Mouse (Mus musculus): ENCODE measurements around the gene Prrt1. TPM values are rescaled to one million over a fixed set of nuclear protein-coding genes. Genes with fewer than 3 reads are reported as not detected.

Gene Prrt1
- not detected for polyA plus RNA-seq (2014; fragmentation: Illumina TruSeq; extraction: RNeasy Lipid Tissue Mini Kit (QIAGEN cat#74804); ENCODE audit: low read depth, low replicate concordance)

DNA sequence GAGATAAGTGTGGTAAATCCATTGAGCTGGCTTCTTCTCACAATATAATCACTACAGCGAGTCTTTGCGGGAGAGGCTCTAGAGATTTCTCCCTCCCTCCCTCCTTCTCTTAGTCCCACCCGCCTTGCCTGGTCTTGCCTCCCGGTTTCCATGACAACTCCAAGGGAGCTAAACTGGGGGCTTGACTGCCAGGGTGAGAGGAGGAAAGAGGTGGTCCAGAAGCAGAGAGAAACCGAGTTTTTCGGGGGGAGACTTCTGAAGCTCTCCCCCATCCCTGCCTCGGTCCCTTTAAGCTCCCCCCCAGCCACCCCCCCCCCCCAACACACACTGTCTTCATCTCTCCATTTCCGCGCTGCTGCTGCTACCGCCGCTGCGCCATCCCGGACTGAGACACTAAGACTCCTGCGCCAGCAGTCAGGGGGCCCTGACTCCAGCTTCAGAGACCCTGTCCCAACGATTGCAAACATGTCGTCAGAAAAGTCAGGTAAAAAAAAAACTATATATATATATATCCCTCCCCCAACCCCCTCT, at the start of gene Prrt1:
Gene Prrt1, plus strand, starts transcription at position 313 of the 531 bp plus-strand sequence.

GRCm38 (mm10) chr17:34589681-34590101, 39.6 kb upstream of the Prrt1 start, which contains the start of gene Gpsm3:
Gene Gpsm3, plus strand, starts transcription at chr17:34589806.

DNA sequence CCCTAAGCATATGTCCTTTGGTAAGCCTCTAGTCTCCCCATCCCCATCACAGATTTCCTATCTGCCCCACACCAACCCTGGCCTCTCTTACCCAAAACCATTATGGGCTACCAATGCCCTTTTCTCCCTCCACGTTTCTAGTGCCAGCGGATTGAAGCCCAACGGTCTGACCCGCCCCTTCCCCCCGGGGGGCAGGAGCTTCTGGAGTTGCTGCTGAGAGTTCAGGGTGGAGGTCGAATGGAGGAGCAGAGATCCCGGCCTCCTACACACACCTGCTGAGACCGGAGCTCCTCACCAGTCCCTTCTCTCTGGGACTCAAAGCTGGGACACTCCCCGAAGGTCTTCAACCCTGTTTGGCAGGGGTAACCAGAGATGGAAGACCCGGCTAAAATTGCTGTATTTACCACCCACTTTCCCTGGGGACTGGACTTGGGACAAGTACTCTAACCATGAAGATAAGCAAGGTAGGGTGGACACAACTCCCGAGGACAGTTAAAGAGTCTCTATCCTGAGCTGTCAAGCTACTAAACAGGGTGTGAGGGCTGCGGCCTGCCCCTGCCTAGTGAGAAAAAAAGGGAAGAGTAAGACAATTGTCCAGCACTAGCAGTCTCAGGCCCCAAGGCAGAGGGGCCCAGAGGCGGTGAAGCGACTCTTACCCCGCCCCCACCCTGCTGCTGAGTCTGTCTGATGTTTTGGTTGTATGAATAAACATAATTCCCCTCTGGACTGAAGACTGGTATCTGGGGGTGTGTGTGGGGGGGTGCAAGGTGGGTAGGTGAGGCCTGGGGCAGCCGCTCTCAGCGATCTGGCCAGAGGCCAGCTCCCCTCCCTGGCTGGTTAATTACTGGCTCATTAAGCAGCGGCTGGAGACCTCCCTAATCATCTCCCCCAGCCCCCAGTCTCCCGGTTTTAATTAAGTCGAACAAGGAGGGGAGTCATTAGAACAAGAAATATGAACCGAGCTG, 38.0 kb upstream of the Prrt1 start, which contains the start of gene Pbx2:
Gene Pbx2, plus strand, starts transcription at position 238 of the 965 bp plus-strand sequence.

DNA sequence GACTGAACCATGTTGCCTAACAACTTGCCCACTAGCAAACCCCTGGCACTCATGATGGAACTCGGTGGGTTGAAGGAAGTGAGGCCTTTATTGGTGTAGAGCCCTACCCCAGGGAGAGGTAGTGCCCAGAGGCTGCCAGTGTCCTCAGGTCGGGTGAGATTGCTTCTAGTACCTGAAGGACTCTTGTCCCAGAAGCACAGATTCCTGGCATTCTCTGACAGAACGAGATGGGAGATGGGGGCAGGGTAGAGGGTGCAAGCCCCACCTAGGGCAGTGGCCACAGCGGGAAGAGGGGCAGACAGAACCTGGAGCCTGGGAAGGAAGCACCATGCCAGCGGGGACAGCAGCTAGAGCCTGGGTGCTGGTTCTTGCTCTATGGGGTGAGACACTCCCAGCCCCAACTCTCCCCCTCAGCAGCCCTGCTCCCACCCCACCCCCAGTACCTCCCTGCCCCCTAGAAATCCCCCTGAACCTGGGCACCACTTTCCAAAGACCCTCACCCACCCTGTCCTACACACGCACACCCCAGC, 31.7 kb upstream of the Prrt1 start, which contains the start of gene Ager:
Gene Ager, plus strand, starts transcription at position 297 of the 530 bp plus-strand sequence.

DNA sequence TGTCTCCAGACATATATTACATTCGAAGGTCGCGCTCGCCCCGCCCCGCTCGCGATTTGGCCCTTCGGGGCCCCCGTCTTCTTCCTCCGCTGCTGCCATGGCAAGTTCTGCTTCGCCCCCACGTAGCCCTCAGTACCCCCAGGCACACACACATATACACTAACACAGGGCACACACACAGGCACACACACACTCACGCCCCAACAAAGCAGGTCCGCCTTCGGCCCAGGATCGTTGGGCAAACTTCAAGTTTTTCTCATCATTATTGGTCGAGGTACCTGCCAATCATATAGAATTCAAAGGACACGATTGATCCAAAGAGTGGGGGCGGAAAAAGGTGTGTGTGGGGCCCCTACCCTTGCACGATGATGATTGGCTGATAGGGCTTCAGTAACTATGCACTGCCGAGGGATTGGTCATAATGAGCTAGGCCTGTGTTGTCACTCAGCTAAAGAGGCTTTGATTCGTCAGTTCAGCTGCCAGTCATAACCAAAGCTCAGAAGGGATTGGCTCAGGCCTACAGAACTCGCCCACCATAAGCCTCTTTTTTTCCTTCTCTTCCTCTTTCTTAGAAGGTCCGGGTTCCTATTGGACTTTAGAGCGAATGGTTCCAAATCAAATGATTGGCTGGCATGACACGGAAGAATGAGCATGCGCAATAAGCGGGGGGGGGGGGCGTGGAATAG, 25.8 kb upstream of the Prrt1 start, which contains the start of gene Rnf5:
Gene Rnf5, minus strand, starts transcription at position 316 of the 686 bp plus-strand sequence.

DNA sequence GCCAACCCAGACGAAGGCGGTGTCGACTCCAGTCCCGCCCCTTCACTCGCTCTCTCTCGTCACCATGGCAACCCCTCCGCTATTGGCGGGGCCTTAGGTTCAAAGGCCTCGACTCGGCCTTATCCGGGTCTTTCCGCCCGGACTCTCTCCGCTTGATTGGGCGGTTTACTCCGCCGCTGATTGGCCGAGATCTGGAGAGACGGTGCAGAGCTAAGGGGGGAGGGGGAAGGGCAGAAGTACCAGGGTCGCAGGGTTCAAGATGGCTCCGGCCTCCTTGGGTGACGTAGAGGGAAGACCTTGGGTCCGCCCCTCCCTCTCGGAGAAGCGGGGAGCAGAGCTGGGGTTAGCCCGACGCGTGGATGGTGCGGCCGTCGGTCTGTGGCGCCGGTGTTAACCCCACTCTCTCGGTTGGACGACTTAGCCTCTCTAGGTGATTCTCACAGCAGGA, 25.2 kb upstream of the Prrt1 start, which contains the start of gene Agpat1:
Gene Agpat1, plus strand, starts transcription at position 202 of the 448 bp plus-strand sequence.

GRCm38 (mm10) chr17:34615871-34616270, 13.5 kb upstream of the Prrt1 start, which contains the start of gene Egfl8:
Gene Egfl8, minus strand, starts transcription at chr17:34615971.

GRCm38 (mm10) chr17:34627943-34628643, 1.2 kb upstream of the Prrt1 start, which contains the start of gene Ppt2:
Gene Ppt2, minus strand, starts transcription at chr17:34628510.

DNA sequence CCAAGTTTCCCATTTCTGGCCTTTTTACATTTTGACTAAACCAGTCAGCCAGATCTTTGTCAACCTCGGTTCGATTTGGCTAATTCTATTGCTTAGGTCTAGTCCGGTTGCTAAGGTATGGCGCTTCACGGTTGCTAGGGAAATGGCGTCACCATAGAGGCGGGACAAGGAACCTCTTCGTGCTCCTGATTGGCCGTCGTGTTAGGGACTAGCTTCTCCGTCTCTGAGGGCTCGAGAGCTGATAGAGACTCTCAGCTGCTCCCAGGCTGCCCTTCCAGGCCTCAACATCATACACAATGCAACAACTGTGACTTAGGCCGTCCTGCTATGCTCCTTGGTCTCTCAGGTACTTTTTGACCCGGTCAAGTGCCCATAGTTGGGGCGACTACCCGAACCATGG, 15.3 kb downstream of the Prrt1 start, which contains the start of gene Fkbpl:
Gene Fkbpl, plus strand, starts transcription at position 157 of the 400 bp plus-strand sequence.

GRCm38 (mm10) chr17:34646906-34647787, 17.8 kb downstream of the Prrt1 start, which contains the start of gene Atf6b:
Gene Atf6b, plus strand, starts transcription at chr17:34647146.

GRCm38 (mm10) chr17:34670235-34670634, 40.9 kb downstream of the Prrt1 start, which contains the start of gene Tnxb:
Gene Tnxb, plus strand, starts transcription at chr17:34670535.

Other genes starting within 250 kb of the Prrt1 start
- not detected for gene BC051142, start 230.7 kb upstream of the Prrt1 start, polyA plus RNA-seq (2014; fragmentation: Illumina TruSeq; extraction: RNeasy Lipid Tissue Mini Kit (QIAGEN cat#74804); ENCODE audit: low read depth, low replicate concordance)
- not detected for gene Btnl4, start 152.2 kb upstream of the Prrt1 start, polyA plus RNA-seq (2014; fragmentation: Illumina TruSeq; extraction: RNeasy Lipid Tissue Mini Kit (QIAGEN cat#74804); ENCODE audit: low read depth, low replicate concordance)
- gene Btnl6, start 112.2 kb upstream of the Prrt1 start, polyA plus RNA-seq (2014; fragmentation: Illumina TruSeq; extraction: RNeasy Lipid Tissue Mini Kit (QIAGEN cat#74804); ENCODE audit: low read depth, low replicate concordance) = not detected
- 0.16 TPM for gene Notch4, start 65.3 kb upstream of the Prrt1 start, polyA plus RNA-seq (2014; fragmentation: Illumina TruSeq; extraction: RNeasy Lipid Tissue Mini Kit (QIAGEN cat#74804); ENCODE audit: low read depth, low replicate concordance)
- 0.61 TPM for gene Gpsm3, start 39.7 kb upstream of the Prrt1 start, polyA plus RNA-seq (2014; fragmentation: Illumina TruSeq; extraction: RNeasy Lipid Tissue Mini Kit (QIAGEN cat#74804); ENCODE audit: low read depth, low replicate concordance)
- gene Pbx2, start 38.3 kb upstream of the Prrt1 start, polyA plus RNA-seq (2014; fragmentation: Illumina TruSeq; extraction: RNeasy Lipid Tissue Mini Kit (QIAGEN cat#74804); ENCODE audit: low read depth, low replicate concordance) = 5.3 TPM
- not detected for gene Ager, start 31.7 kb upstream of the Prrt1 start, polyA plus RNA-seq (2014; fragmentation: Illumina TruSeq; extraction: RNeasy Lipid Tissue Mini Kit (QIAGEN cat#74804); ENCODE audit: low read depth, low replicate concordance)
- 45.1 TPM for gene Rnf5, start 25.8 kb upstream of the Prrt1 start, polyA plus RNA-seq (2014; fragmentation: Illumina TruSeq; extraction: RNeasy Lipid Tissue Mini Kit (QIAGEN cat#74804); ENCODE audit: low read depth, low replicate concordance)
- 0.72 TPM for gene Agpat1, start 25.3 kb upstream of the Prrt1 start, polyA plus RNA-seq (2014; fragmentation: Illumina TruSeq; extraction: RNeasy Lipid Tissue Mini Kit (QIAGEN cat#74804); ENCODE audit: low read depth, low replicate concordance)
- not detected for gene Egfl8, start 13.6 kb upstream of the Prrt1 start, polyA plus RNA-seq (2014; fragmentation: Illumina TruSeq; extraction: RNeasy Lipid Tissue Mini Kit (QIAGEN cat#74804); ENCODE audit: low read depth, low replicate concordance)
- 7.0 TPM for gene Ppt2, start 1.0 kb upstream of the Prrt1 start, polyA plus RNA-seq (2014; fragmentation: Illumina TruSeq; extraction: RNeasy Lipid Tissue Mini Kit (QIAGEN cat#74804); ENCODE audit: low read depth, low replicate concordance)
- 1.9 TPM for gene Fkbpl, start 15.2 kb downstream of the Prrt1 start, polyA plus RNA-seq (2014; fragmentation: Illumina TruSeq; extraction: RNeasy Lipid Tissue Mini Kit (QIAGEN cat#74804); ENCODE audit: low read depth, low replicate concordance)
- 1.9 TPM for gene Atf6b, start 17.6 kb downstream of the Prrt1 start, polyA plus RNA-seq (2014; fragmentation: Illumina TruSeq; extraction: RNeasy Lipid Tissue Mini Kit (QIAGEN cat#74804); ENCODE audit: low read depth, low replicate concordance)
- 0.03 TPM for gene Tnxb, start 41.0 kb downstream of the Prrt1 start, polyA plus RNA-seq (2014; fragmentation: Illumina TruSeq; extraction: RNeasy Lipid Tissue Mini Kit (QIAGEN cat#74804); ENCODE audit: low read depth, low replicate concordance)
- 80.2 TPM for gene C4b, start 114.3 kb downstream of the Prrt1 start, polyA plus RNA-seq (2014; fragmentation: Illumina TruSeq; extraction: RNeasy Lipid Tissue Mini Kit (QIAGEN cat#74804); ENCODE audit: low read depth, low replicate concordance)
- gene Cyp21a1, start 175.0 kb downstream of the Prrt1 start, polyA plus RNA-seq (2014; fragmentation: Illumina TruSeq; extraction: RNeasy Lipid Tissue Mini Kit (QIAGEN cat#74804); ENCODE audit: low read depth, low replicate concordance) = not detected
- 3.5 TPM for gene Stk19, start 207.4 kb downstream of the Prrt1 start, polyA plus RNA-seq (2014; fragmentation: Illumina TruSeq; extraction: RNeasy Lipid Tissue Mini Kit (QIAGEN cat#74804); ENCODE audit: low read depth, low replicate concordance)
- gene Dxo, start 207.5 kb downstream of the Prrt1 start, polyA plus RNA-seq (2014; fragmentation: Illumina TruSeq; extraction: RNeasy Lipid Tissue Mini Kit (QIAGEN cat#74804); ENCODE audit: low read depth, low replicate concordance) = 3.6 TPM
- gene Skiv2l, start 220.7 kb downstream of the Prrt1 start, polyA plus RNA-seq (2014; fragmentation: Illumina TruSeq; extraction: RNeasy Lipid Tissue Mini Kit (QIAGEN cat#74804); ENCODE audit: low read depth, low replicate concordance) = 3.2 TPM
- 1.5 TPM for gene Nelfe, start 220.9 kb downstream of the Prrt1 start, polyA plus RNA-seq (2014; fragmentation: Illumina TruSeq; extraction: RNeasy Lipid Tissue Mini Kit (QIAGEN cat#74804); ENCODE audit: low read depth, low replicate concordance)
- gene Cfb, start 233.0 kb downstream of the Prrt1 start, polyA plus RNA-seq (2014; fragmentation: Illumina TruSeq; extraction: RNeasy Lipid Tissue Mini Kit (QIAGEN cat#74804); ENCODE audit: low read depth, low replicate concordance) = 281 TPM
- 0.69 TPM for gene Zbtb12, start 249.9 kb downstream of the Prrt1 start, polyA plus RNA-seq (2014; fragmentation: Illumina TruSeq; extraction: RNeasy Lipid Tissue Mini Kit (QIAGEN cat#74804); ENCODE audit: low read depth, low replicate concordance)

All from liver, adult 10 weeks (tissue).